Mouse (Mus musculus): Measurements from ENCODE around the gene Pja2.

GRCm38 (mm10) chr17:64346135-64346534 is 14.4 kb upstream of the Pja2 start:
- no peak for TF ChIP-seq CTCF (IDR thresholded peaks at IDR 0.05; ENCODE audit: borderline replicate concordance, insufficient read depth, low read length)
- TF ChIP-seq POLR2A (IDR thresholded peaks at IDR 0.05; ENCODE audit: low read depth, low read length) = no peak

All from embryonic fibroblast, embryonic 13.5 days (primary cell).